Mouse (Mus musculus) forebrain, embryonic 11.5 days (tissue): ENCODE data around the gene Ada. TPM values are rescaled to one million over a fixed set of nuclear protein-coding genes. Genes with fewer than 3 reads are reported as not detected.

Experiments
- ATAC-seq: fragments of 200-750 bp; cut with Nextera tagmentation; replicated peaks from 2 replicates; pipeline ENCODE4 v1.8.0; 2017; ENCODE audit warnings: moderate TSS enrichment; ENCODE audit not compliant: low FRiP score
- DNase-seq: peaks from one replicate; pipeline ENCODE4 v3.0.0-alpha.2; 2017; ENCODE audit warnings: low spot score
- H3K27ac ChIP-seq: fragments of 300-500 bp; sonication (generic); 2 replicates; pipeline ENCODE4 v1.5.1; 2014; ENCODE audit warnings: low read depth, low read length
- H3K27me3 ChIP-seq: fragments of 300-500 bp; sonication (generic); 2 replicates; pipeline ENCODE4 v1.6.1; 2014; ENCODE audit warnings: mild to moderate bottlenecking, low read length, mixed read lengths; ENCODE audit not compliant: control insufficient read depth, insufficient read depth
- H3K36me3 ChIP-seq: fragments of 300-500 bp; sonication (generic); 2 replicates; pipeline ENCODE4 v1.6.1; 2014; ENCODE audit warnings: mild to moderate bottlenecking, low read length, moderate library complexity, mixed read lengths; ENCODE audit not compliant: control insufficient read depth, insufficient read depth
- H3K4me1 ChIP-seq: fragments of 300-500 bp; sonication (generic); replicated peaks from 2 replicates; pipeline ENCODE4 v1.6.1; 2014; ENCODE audit warnings: low read length, mixed read lengths; ENCODE audit not compliant: control insufficient read depth, insufficient read depth
- H3K4me2 ChIP-seq: fragments of 300-500 bp; sonication (generic); 2 replicates; pipeline ENCODE4 v1.6.1; 2014; ENCODE audit warnings: low read depth, mild to moderate bottlenecking, low read length, moderate library complexity, mixed read lengths; ENCODE audit not compliant: severe bottlenecking
- H3K4me3 ChIP-seq: fragments of 300-500 bp; sonication (generic); 2 replicates; pipeline ENCODE4 v1.5.1; 2014; ENCODE audit warnings: low read depth, low read length
- H3K9ac ChIP-seq: fragments of 300-500 bp; sonication (generic); 2 replicates; pipeline ENCODE4 v1.6.1; 2014; ENCODE audit warnings: low read length
- H3K9me3 ChIP-seq: fragments of 300-500 bp; sonication (generic); 2 replicates; pipeline ENCODE4 v1.6.1; 2016; ENCODE audit warnings: low read length, mixed read lengths; ENCODE audit not compliant: control insufficient read depth
- WGBS: fragments of 180-500 bp; shearing (Covaris S2); extraction: QIAGEN DNeasy Blood & Tissue Kit; methylation state at CpG from one replicate; pipeline ENCODE4 v1.1.7; 2014; 5-methylcytosine and 5-hydroxymethylcytosine counted together
- polyA plus RNA-seq: library from polyadenylated mRNA; unstranded; fragments of >200 nt; fragmentation: Nextera tagmentation; extraction: Ambion mirVana; gene quantifications from 2 replicates; pipeline ENCODE4 v1.2.1, GENCODE M21; 2014

The Ada gene
- polyA plus RNA-seq, 1 experiment from 2014 or later: 8.1 TPM

DNA sequence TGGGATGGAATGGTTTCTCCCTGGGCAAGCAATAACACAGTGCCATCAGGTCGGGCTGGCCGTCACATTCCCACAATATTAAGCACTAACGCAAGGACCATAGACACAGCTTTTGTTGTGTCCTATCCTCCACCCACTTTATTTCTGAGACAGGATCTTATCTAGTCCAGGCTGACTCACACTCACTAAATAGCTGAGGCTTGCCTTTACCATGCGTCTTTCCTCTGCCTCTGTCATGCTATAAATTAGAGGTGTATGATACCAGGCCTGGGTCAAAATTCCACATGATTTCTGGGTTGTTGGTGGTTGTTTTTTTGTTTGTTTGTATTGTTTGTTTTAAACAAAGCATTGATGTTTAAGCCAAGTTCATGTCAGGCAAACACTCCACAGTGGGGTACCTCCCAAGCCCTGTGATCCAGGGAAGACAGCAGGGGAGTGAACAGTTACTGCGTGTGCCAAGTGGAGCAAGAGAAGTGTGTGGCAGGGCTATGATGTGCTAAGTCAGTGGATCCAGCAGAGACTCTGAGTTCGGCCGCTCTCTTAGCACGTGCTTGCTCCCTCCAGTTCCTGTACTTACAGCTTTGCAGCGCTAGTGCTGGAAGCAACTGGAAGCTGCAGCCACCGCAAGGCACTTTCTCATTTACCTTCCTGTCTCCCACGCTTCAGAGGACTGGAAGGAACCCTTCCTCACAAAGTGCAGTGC lies 50.8 kb downstream of the Ada start:
- Histone ChIP-seq H3K36me3 (no peaks in the 10 kb centered on the region), H3K4me1 (peaks cover 2% of the 10 kb centered on the region; the same call in 1 of the 2 replicates), H3K9ac (no peak overlapping the region), H3K9me3 (no peaks in the 10 kb centered on the region), H3K27ac (no peak overlapping the region), H3K4me3 (no peak overlapping the region), H3K4me2 (no peak overlapping the region), H3K27me3 (no peaks in the 10 kb centered on the region)
- ATAC-seq (no peak), DNase-seq (no peak)
- 89% methylated on average over 11 of the region's 11 CpGs for WGBS

DNA sequence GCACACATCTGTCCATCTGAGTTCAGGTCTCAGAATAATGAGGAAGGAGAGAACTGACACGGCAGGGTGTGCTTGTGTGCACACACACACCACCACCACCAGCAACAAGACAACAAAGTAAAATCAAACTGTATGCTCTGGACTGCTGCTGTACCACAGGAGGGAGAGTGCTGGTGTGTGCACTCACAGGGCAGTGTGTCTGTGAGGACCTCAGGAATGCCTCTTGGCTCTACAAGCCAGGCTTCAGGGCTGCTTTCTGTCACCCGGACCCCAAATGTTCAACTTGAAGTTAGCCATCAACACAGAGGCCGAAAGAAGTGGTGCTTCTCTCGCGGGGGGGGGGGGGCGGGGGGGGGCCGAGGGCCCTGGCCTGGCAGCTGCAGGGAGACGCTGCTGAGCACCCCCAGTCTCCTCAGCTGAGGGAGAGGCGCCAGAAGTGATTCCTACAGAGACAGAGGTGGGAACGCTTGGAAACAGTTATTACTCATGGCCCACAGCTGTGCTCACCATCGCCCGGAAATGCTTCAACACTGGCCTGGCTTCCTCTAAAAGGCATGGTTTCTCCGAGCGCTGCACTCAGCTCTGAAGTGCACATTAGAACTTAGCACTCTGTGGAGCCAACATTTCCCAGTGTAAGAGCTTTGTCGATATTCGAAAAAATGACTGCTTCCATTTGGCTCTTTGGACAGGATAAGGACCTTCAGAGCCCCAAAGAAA lies 52.1 kb downstream of the Ada start:
- no peak for ATAC-seq
- no peak for DNase-seq
- H3K4me2 ChIP-seq: no peak overlapping the region
- H3K36me3 ChIP-seq: no peaks in the 10 kb centered on the region
- no peaks in the 10 kb centered on the region for H3K9me3 ChIP-seq
- H3K27me3 ChIP-seq: no peaks in the 10 kb centered on the region
- H3K27ac ChIP-seq: no peak overlapping the region
- WGBS: 69% methylated on average over 13 of the region's 16 CpGs
- peaks cover 2% of the 10 kb centered on the region; the same call in 1 of the 2 replicates for H3K4me1 ChIP-seq
- H3K9ac ChIP-seq: no peak overlapping the region
- no peak overlapping the region for H3K4me3 ChIP-seq

DNA sequence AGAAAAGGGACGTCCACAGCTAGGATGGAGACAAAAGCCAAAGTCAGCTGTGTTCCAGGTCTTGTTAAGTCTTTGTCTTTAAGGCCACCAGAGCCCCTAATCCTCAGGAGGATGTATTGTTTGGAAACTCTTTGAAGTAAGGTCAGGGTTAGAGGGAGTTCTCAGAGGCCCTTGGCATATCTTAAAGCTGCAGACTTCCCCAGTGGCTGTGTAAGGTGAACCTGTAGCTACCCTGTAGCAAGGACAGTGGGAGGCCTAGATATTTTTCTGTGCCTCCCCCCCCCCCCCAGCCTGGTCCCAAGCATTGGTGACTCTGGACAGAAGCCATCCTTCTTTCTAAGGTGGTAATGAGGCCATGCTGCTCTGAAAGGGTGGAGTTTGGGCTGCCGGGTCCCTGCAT lies 53.3 kb downstream of the Ada start:
- H3K27ac ChIP-seq: no peak overlapping the region
- no peak overlapping the region for H3K9ac ChIP-seq
- peaks cover 2% of the 10 kb centered on the region; the same call in 1 of the 2 replicates for H3K4me1 ChIP-seq

DNA sequence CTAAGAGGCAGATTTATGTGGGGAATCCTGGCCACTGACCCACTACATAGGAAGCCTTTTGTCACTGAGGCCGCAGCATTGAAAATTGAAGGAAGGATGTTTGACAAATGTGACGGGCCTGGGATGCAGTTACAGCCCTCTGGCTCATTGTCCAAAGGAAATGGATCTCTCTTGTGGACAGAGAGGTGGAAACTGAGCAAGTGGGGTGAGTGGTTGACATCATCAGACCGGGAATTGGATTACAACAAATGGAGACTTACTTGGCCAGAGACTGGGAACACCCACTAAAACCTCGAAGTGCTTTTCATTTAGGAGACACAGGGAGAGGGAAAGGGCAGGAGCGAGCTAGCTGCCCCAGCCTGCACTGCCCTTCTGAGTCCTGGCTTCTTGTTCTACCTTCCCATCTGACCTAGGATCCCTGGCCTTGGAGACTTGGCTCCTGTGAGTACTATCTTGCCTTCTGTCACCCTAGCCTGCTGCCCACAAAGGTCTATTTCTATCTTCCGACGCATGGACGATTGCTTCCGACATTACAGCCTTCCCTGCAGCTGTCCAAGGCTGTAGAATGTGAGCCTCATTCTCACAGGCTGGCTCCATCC lies 56.2 kb downstream of the Ada start:
- DNase-seq (no peak), ATAC-seq (no peak)
- Histone ChIP-seq H3K36me3 (no peaks in the 10 kb centered on the region), H3K9ac (no peak overlapping the region), H3K4me1 (peaks cover 2% of the 10 kb centered on the region), H3K4me2 (no peak overlapping the region), H3K27ac (no peak overlapping the region), H3K27me3 (no peaks in the 10 kb centered on the region), H3K9me3 (no peaks in the 10 kb centered on the region), H3K4me3 (no peak overlapping the region)
- WGBS: 75% methylated on average over 9 of the region's 9 CpGs

More for the DNA sequence above, 53.3 kb downstream of the Ada start:
- Histone ChIP-seq H3K4me2 (no peak overlapping the region), H3K36me3 (no peaks in the 10 kb centered on the region), H3K4me3 (no peak overlapping the region), H3K9me3 (no peaks in the 10 kb centered on the region), H3K27me3 (no peaks in the 10 kb centered on the region)
- DNase-seq (no peak), ATAC-seq (no peak; the same call in 1 of the 2 replicates)
- WGBS: 30% methylated on average over 2 of the region's 2 CpGs

DNA sequence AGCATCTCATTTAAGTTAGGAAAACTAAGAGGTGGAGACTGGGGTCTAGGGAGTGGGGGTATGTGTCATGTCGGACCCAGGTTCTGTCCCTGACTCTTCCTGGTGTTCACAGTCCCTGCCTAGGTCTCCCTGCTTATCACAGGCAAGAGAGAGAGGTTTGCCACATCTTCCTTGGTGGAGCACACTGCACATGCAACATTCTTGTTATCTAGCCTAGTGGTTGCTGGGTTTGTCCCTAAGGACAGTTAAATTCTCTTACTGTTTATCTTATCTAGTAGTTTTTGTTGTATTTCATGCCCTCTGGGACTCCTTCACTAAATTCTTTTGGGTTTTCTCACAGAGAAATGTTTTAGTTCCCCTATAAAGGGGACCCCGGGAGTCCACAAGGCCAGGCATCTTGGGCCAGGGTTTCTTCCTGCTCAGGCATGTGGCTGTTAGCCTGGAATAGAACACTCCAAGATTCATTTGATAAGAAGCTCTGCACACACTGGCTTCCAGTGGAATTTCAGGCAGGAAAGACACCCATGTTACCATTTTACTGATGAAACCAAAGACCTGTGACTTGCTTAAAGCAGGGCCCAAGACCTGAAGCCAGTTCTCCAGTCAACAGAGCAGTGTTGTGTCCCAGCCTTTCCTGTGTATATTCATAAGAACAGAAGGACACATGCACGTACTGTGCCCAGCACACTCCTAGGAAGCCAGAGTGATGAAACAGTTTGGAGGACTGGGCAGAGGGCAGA lies 57.0 kb downstream of the Ada start:
- Histone ChIP-seq H3K4me1 (peaks cover 1% of the 10 kb centered on the region), H3K4me2 (no peak overlapping the region), H3K27ac (no peak overlapping the region), H3K9me3 (no peaks in the 10 kb centered on the region), H3K4me3 (no peak overlapping the region), H3K9ac (no peak overlapping the region), H3K27me3 (no peaks in the 10 kb centered on the region), H3K36me3 (no peaks in the 10 kb centered on the region)
- DNase-seq: no peak
- ATAC-seq: no peak
- 81% methylated on average over 3 of the region's 3 CpGs for WGBS

DNA sequence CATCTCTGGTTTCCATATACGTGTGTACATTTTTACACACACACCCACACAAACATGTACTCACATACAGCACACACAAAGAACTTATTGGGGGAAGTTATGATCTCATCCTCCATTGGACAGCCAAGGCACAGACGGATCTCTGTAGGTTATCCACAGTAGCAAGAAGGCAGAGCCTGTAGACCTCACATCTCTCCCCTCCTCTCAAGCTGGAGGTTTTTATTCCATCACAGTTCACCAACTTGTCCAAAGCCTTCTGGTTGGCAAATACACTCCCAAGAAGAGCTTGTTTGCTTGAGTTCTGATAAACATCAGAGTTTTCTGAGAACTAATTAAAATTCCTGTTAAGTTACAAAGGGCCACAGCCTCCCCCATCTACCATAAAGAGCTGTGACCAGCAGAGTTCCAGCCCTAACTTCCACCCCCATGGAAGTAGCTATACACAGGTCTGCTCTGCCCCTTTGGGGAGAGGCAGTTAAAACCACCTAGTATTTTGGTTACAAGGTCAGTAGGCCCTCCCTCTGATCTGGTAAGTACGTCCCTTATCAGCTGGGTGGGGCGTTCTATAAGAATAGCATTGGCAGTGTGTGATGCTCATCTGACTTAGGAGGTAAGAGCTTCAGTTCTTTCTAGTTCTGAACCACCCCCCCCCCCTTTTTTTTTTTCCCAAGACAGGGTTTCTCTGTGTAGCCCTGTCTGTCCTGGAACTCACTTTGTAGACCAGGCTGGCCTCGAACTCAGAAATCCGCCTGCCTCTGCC lies 58.0 kb downstream of the Ada start:
- no peak for ATAC-seq
- Histone ChIP-seq H3K4me2 (no peak overlapping the region), H3K27me3 (no peaks in the 10 kb centered on the region), H3K4me1 (no peaks in the 10 kb centered on the region; the same call in none of the 2 replicates), H3K27ac (no peak overlapping the region), H3K36me3 (no peaks in the 10 kb centered on the region), H3K9ac (no peak overlapping the region), H3K4me3 (no peak overlapping the region), H3K9me3 (no peaks in the 10 kb centered on the region)
- DNase-seq: no peak
- WGBS: 93% methylated on average over 6 of the region's 6 CpGs

DNA sequence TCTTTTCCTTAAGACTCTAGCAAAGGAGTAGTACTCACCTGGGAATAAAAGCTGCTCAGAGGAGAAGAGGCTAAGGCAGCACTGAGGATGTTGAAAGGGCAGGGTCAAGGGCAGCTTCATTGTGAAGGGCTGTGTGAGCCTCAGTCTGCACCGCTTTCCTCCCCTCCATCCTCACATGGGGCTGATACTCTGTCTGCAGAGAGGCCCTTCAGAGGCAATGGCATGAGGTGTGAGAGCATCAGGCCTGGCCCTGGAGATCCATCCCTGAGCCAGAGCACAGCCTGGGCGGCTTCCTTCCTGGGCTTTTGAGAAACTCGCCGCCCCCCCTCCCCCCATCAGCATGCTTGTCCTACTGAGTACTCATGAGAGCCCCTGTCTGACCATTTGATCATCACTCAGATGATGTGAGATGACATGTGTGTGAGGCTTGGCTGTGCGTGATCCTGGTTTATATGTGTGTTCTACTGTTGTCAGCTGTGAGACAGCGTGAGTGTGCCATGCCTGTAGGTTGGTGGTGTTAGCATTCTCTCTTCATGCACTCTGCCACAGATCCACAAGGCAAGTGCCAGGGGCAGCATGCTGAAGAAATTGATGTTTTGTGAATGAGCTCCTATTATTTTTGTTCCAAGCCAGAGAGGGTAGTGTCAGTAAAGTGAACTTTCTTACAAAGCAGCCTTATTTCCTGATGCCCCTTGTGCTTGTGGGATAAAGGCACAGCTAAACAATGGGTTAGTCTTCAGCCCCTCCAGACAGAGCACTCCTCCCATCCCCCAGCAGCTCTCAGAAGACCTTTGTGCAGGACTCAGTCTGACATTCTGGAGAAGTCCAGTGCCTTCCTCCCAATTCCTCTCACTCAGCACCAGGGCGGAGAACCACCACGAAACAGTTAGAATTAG lies 59.4 kb downstream of the Ada start:
- H3K9ac ChIP-seq: no peak overlapping the region
- DNase-seq: no peak
- no peak overlapping the region for H3K4me2 ChIP-seq
- H3K4me1 ChIP-seq: no peaks in the 10 kb centered on the region; the same call in none of the 2 replicates
- H3K27ac ChIP-seq: no peak overlapping the region
- H3K4me3 ChIP-seq: no peak overlapping the region
- no peaks in the 10 kb centered on the region for H3K9me3 ChIP-seq
- H3K36me3 ChIP-seq: no peaks in the 10 kb centered on the region
- H3K27me3 ChIP-seq: no peaks in the 10 kb centered on the region
- no peak for ATAC-seq
- 65% methylated on average over 8 of the region's 8 CpGs for WGBS
